ENCODE assay signal across 8 mouse cellular contexts in the genomic region with DNA sequence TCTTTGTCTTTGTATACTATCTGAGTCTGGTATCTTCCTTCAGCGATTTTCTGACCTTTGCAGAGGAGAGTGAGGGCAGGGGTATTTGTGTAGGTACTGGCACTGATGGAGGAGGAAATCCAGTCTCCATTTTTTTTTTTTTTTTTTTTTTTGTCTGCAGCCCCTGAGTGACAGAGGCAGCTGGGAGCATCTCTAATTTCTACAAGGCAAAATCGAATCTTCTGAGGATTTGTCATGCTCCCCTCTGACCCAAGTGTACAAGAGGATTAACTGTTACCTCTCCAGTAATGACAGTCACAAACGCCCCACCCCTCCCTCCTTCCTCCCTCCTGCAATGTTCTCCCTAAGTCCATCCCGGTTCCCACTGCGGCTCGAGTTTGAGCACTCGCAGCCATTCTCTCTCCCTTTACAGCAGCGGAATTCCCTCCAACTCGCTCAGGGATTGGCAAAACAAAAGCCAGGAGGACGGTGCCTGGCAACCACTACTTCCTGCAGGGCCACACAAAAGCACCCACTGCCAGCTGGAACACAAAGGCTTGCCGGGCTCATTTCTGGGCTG. TPM values are rescaled to one million over a fixed set of nuclear protein-coding genes. Genes with fewer than 3 reads are reported as not detected.
DNase-seq lines count a peak whose midpoint lies in the region; ATAC-seq and TF ChIP-seq lines count a peak whose summit lies in the region.

No protein-coding gene starts in this region.

- H3K9me3 ChIP-seq in forebrain, embryonic 16.5 days (ENCODE audit: control insufficient read depth, low read length) = no peaks in the 10 kb centered on the region
- H3K9me3 ChIP-seq in midbrain, postnatal 0 days (ENCODE audit: low read length) = no peaks in the 10 kb centered on the region

- no peaks in the 10 kb centered on the region for H3K36me3 ChIP-seq in forebrain, embryonic 16.5 days (ENCODE audit: control insufficient read depth, insufficient read depth)
- no peaks in the 10 kb centered on the region for H3K36me3 ChIP-seq in midbrain, postnatal 0 days (ENCODE audit: insufficient read depth, low read length)

- peak overlapping the region; percentile 53 for H3K4me2 ChIP-seq in forebrain, embryonic 16.5 days (ENCODE audit: low read length)
- peak overlapping the region; percentile 51 for H3K4me2 ChIP-seq in midbrain, postnatal 0 days (ENCODE audit: low read depth, low read length, poor library complexity, severe bottlenecking)

- H3K27me3 ChIP-seq in forebrain, embryonic 16.5 days (replicated peaks; ENCODE audit: control insufficient read depth, insufficient read depth, low read length) = no peaks in the 10 kb centered on the region
- no peaks in the 10 kb centered on the region for H3K27me3 ChIP-seq in midbrain, postnatal 0 days (ENCODE audit: insufficient read depth, low read length)

- ATAC-seq in forebrain, embryonic 16.5 days = peak; percentile 87
- ATAC-seq in midbrain, postnatal 0 days (ENCODE audit: low FRiP score) = peak; percentile 41; the same call in 1 of the 2 replicates
- no peak for ATAC-seq in megakaryocyte progenitor cell, adult 5-6 weeks (replicated peaks; ENCODE audit: poor library complexity)

- no peak for TF ChIP-seq CTCF in gastrocnemius, adult 2 months (IDR thresholded peaks at IDR 0.05)
- no peak for TF ChIP-seq CTCF in midbrain, postnatal 0 days (IDR thresholded peaks at IDR 0.05)

- WGBS in forebrain, embryonic 16.5 days = 1% methylated on average over 11 of the region's 11 CpGs
- WGBS in midbrain, postnatal 0 days = 0% methylated on average over 11 of the region's 11 CpGs

- H3K9ac ChIP-seq in forebrain, embryonic 16.5 days (replicated peaks; ENCODE audit: low read depth, low read length) = peak overlapping the region; percentile 56
- H3K9ac ChIP-seq in midbrain, postnatal 0 days (replicated peaks; ENCODE audit: low read length, poor library complexity, severe bottlenecking) = peak overlapping the region; percentile 46; the same call in 1 of the 2 replicates

- no peak for DNase-seq in gastrocnemius, adult 2 months
- no peak for DNase-seq in gastrocnemius, adult 18-20 months (ENCODE audit: low spot score)
- peak; percentile 14 for DNase-seq in WW6 (ENCODE audit: low read depth, low spot score)
- peak; percentile 48 to 52 for DNase-seq in layer of hippocampus, postnatal 14 days (ENCODE audit: low spot score in 2 of 2)
- peak; percentile 68 for DNase-seq in midbrain, postnatal 0 days (ENCODE audit: low spot score)
- peak; percentile 6 for DNase-seq in yolk sac, embryonic 10.5 days (ENCODE audit: low spot score)

- H3K4me3 ChIP-seq in gastrocnemius, adult 2 months = peak overlapping the region; percentile 28; the same call in 1 of the 2 replicates
- H3K4me3 ChIP-seq in forebrain, embryonic 16.5 days (replicated peaks; ENCODE audit: low read length) = peak overlapping the region; percentile 31
- peak overlapping the region; percentile 17; the same call in 1 of the 2 replicates for H3K4me3 ChIP-seq in midbrain, postnatal 0 days (ENCODE audit: low read depth, low read length)

- H3K4me1 ChIP-seq in forebrain, embryonic 16.5 days (replicated peaks; ENCODE audit: control insufficient read depth, insufficient read depth, low read length) = peaks cover 5% of the 10 kb centered on the region
- 0 out of 2 replicates have a peak, but pooled peaks cover 3% of the 10 kb centered on the region for H3K4me1 ChIP-seq in midbrain, postnatal 0 days (ENCODE audit: insufficient read depth, low read length)

- H3K27ac ChIP-seq in gastrocnemius, adult 2 months = no peak overlapping the region
- H3K27ac ChIP-seq in forebrain, embryonic 16.5 days (ENCODE audit: low read length) = peak overlapping the region; percentile 49
- H3K27ac ChIP-seq in midbrain, postnatal 0 days (ENCODE audit: low read depth, low read length) = peak overlapping the region; percentile 43; the same call in 1 of the 2 replicates

- intact Hi-C loops in gastrocnemius, adult 2 months (cut with DNase I) = no loop called here

RNA-seq across cellular contexts. Expression of a gene that starts 35.9 kb away (rescaled TPM):
- total RNA-seq in gastrocnemius, adult 2 months (2021) = 10 to 100 TPM; 13.3 to 13.8 TPM
- 10 to 100 TPM; 12.2 to 15.3 TPM for total RNA-seq in gastrocnemius, adult 18-20 months (2021)
- polyA plus RNA-seq in forebrain, embryonic 16.5 days (2015; fragmentation: Nextera tagmentation; extraction: Ambion mirVana) = 4.2 and 5.0 TPM in 2 replicates
- total RNA-seq in layer of hippocampus, postnatal 14 days (2021) = 10 to 100 TPM in 1 of 2 experiments, 1 to 10 TPM in 1; 4.0 to 13.4 TPM
- total RNA-seq in midbrain, postnatal 0 days (2014; rRNA removed) = 7.2 and 7.8 TPM in 2 replicates
- 5.8 and 6.0 TPM in 2 replicates for polyA plus RNA-seq in midbrain, postnatal 0 days (2015; fragmentation: Nextera tagmentation; extraction: Ambion mirVana)
- not detected in 2 replicates for total RNA-seq in megakaryocyte progenitor cell, adult 5-6 weeks (2015)
- total RNA-seq in megakaryocyte progenitor cell, adult 5-6 weeks (2017) = not detected in 2 replicates

Comparison
In these comparisons a context has a peak if more than half of its experiments do, and no peak if none do; other contexts are left out.
1. DNase-seq: peak in WW6 (single experiment), layer of hippocampus, postnatal 14 days (2 of 2), midbrain, postnatal 0 days (single experiment) and yolk sac, embryonic 10.5 days (single experiment); none in gastrocnemius, adult 2 months (single experiment) and gastrocnemius, adult 18-20 months (single experiment).
2. Peak in every context shown above with its lines, with median percentiles within 50 percentile points of each other: H3K4me3 ChIP-seq.